Mouse (Mus musculus) gastrocnemius, postnatal 25 days (tissue): ENCODE measurements at regions not wholly inside any gene's neighbourhood (a gene's known extent, or its start where the extent isn't known, plus 50 kb on each side); places are given as distances from the start of the nearest gene placed in this dataset.
"Not testable (repeated sequence)": the region's sequence is repeated elsewhere in the genome, so short reads cannot be mapped to it uniquely, and the experiment has no call there.

ENCODE experiments used
- DNase-seq: peaks from one replicate; pipeline ENCODE4 v3.0.0; 2022

GRCm38 (mm10) chr3:21939738-21940137 lies 136.7 kb upstream of the Tbl1xr1 start:
- no peak for DNase-seq

DNA sequence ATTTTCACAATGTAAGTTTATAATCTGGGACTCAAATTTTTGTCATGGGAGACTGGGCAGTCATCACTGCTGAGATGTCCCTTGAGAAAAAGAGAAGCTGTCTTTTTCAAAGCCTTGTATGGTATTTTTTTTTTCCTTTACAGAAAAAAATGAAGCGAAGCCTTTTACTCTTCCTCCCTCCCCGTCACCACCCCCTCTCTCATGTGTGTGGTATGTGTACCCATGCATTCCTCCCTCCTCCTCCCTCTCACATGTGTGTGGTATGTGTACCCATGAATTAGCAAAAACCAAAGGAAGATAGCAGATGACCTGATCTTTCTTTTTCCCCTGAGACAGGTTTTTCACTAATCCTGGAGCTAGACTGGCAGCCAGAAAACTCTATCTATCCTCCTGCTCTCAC lies 134.9 kb upstream of the Tbl1xr1 start:
- DNase-seq, result no peak

GRCm38 (mm10) chr3:21942912-21943311 lies 133.5 kb upstream of the Tbl1xr1 start:
- DNase-seq, result no peak

DNA sequence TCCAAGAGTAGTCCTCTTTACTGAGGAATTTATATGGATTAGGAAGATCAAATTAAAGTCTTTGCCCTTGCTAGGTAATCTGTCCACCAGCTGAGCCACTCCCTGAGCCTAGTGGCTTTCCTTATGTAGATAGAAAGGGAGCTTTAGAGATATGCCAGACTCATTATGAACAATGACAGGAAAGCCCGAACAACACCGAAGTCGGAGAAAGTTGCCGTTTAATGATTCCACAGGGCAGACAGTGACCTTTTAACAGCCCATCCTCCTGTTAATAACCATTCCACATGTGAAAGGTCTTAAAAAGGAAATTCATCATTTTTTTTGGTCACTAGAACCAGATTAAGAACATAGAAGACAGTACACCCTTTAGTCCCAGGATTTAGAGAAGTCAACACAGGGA lies 130.7 kb upstream of the Tbl1xr1 start:
- no peak for DNase-seq

GRCm38 (mm10) chr3:21947320-21948073 lies 129.0 kb upstream of the Tbl1xr1 start:
- no peak for DNase-seq

DNA sequence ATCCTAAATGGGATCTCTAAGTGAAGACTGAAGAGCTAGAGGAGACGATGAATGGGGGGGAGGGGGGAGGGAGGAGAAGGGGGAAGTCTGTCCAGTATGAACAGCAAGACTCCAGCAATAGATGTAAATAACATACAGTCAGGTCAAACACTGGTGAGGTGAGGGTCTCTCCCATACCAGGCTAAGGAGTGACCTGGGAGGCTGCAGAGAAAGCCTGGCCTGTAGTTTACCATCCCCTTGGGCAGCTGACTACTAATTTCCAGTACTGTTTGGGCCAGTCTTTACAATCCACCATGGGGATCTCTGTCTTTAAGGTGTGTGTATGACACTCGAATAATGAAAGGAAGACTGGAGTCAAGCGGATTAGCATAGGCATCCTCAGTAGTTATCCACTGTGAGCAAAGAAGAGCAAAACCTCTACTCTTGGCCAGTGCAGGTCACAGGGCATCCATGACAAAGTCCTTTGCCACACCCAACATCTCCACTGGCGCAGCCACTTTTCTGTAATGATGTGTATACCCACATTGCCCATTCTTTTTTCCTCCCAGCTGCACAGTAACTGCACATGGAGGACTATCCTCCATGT lies 128.3 kb upstream of the Tbl1xr1 start:
- no peak for DNase-seq

DNA sequence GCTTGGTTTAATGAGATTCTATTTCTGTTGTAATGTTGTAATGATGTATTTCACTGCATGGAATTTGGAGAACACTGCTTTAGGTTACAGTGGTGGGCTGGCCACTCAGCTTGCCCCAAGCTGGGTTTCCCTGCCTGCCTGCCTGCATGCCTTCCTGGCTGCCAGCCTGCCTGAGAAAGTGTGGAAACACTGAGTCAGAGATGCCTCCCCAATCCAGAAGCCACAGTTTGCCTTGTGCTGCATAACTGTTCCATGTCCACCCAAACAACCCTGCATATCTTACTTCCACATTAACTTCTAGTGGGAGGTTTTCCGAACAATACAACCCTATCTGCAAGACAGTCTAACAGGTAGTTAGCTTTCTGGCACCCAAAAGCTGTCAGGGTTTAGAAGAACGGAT lies 127.0 kb upstream of the Tbl1xr1 start:
- DNase-seq, result no peak

DNA sequence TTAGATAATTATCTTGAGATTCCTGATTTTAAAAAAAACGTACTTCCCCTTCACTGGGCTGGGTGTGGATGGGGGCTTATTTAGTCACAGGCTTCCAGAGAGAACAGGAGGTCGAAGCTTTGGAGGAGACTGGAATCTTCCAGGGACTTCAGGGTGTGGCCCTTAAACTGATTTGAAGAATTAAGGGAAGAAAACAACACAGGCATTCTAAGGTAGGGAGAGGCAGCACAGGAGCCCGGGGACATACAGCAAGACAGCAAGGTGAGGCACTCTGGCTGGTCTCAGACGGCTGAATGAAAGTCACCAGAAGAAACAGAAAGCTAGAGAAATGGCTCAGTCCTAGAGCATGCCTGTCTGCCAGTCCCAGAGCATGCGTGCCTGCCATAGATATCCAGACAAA lies 125.9 kb upstream of the Tbl1xr1 start:
- no peak for DNase-seq

DNA sequence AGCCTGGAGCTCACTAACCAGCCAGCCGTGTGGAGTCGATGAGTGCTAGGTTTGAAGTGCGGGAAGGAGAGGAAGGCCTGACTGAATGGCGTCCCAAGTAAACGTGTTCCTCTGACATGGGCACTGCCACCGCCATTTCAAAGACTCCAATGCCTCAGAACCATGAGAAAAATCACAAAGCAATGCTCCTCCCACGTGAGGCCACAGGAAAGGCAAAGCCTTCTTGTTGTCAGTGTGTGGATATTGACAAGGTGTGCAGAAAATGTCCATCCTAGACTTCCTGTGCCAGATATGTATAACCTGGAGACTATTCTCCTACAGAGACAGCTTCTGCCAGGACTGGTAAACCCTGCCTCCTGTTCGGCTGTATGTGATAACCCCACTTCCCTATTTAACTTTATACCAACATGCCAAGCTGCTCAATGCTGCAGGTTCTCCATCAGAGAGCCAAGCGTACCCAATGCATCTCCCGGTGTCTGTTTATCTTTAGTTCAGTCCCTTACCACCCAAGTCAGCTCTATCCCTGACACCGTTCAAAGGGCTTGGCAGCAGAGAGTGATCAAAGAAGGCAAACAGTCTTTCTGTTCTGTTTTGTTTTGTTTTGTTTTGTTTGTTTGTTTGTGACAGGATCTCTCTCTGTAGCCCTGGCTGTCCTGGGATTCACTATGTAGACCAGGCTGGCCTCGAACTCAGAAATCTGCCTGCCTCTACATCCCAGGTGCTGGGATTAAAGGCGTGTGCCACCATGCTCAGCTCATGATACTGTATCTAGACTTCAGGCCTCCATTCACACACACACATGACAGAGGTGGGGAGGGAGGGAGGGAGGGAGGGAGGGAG lies 124.8 kb upstream of the Tbl1xr1 start:
- no peak for DNase-seq

- DNase-seq, result peak; percentile 70
These were observed 123.6 kb upstream of the Tbl1xr1 start for GRCm38 (mm10) chr3:21952695-21953415.

- DNase-seq, result peak; percentile 26
These were observed 123.0 kb upstream of the Tbl1xr1 start for GRCm38 (mm10) chr3:21953416-21953810.

DNA sequence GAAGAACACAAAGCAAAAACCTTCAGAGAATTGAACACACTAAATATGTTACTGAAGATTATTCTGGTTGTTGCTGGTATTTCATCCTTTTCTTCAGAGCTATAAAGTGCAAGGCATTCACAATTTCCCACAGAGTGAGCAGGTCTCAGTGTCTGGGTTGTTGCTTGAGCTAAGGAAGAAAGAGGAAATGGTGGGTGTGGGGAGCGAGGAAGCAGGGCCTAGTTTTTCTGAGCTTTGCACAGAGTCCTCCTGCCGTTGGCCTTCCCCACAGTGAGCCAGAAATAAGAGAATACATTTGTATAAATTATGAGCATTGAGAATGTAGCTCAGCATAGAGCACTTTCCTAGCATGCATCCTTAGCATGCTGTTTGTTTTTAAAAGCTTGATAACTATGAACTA lies 120.8 kb upstream of the Tbl1xr1 start:
- no peak for DNase-seq

DNA sequence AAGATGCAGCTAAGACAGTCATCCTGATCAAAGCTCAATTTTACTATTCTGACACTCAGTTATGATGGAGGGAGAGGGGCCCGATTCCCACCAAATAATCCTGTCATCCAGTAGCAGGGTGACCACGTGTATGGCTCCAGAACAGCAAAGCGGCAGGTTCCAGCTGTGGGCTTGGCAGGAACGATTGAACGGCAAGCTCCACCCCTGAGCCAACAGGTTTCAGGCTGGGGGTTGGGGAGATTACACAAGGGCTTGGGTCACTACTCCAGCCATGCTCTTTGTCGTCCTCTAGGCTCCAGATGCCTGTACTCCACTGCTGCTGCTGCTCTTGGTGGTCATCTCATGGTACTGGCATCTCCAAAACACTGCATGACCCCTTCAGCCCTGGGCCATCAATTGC lies 119.3 kb upstream of the Tbl1xr1 start:
- not testable (repeated sequence) for DNase-seq

GRCm38 (mm10) chr3:21958595-21959286 lies 117.7 kb upstream of the Tbl1xr1 start:
- no peak for DNase-seq

- peak; percentile 58 for DNase-seq
These were observed 115.4 kb upstream of the Tbl1xr1 start for GRCm38 (mm10) chr3:21961091-21961490.

GRCm38 (mm10) chr3:21961746-21962145 lies 114.7 kb upstream of the Tbl1xr1 start:
- DNase-seq, result no peak

GRCm38 (mm10) chr3:21962360-21962782 lies 114.1 kb upstream of the Tbl1xr1 start:
- no peak for DNase-seq

DNA sequence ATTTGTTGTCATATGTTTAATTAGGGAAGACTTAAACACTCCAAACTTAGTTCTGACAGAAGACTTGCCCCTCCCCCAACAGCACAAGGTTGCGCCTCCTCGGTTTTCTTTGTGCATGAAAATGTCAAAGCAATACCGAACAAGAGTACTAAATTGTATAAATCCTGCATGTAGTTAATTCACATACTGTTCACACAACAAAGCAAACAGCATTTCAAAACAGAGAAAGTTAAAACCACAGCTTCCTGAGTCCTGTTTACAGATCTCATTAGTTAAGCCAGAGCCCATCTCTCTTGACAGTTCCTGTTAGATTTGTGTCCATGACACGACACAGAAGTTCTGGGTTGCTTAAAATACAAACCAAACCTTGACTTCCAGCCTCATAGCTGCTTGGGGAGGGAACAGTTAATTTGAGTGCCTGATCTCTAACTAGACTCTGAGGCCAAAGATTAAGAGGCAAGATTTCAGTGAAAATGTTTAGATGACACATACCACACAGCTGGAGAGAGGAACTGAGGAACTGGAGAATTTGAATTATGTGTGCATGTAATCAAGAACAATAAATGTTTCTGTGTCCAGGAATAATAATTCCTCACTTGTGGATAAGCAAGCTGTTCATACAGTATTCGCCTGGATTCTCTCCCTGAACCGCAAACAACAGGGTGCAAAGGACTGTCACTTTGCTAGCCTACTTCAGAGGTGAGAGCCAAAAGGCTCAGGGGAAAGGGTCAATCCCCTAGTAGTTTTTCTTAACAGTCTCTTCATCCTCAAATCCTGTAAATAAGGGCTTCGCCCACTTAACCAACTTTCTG lies 113.3 kb upstream of the Tbl1xr1 start:
- DNase-seq, result no peak

GRCm38 (mm10) chr3:21963733-21964351 lies 112.6 kb upstream of the Tbl1xr1 start:
- no peak for DNase-seq

GRCm38 (mm10) chr3:21964438-21964837 lies 112.0 kb upstream of the Tbl1xr1 start:
- DNase-seq, result no peak
